Mouse (Mus musculus): ENCODE measurements at regions not wholly inside any gene's neighbourhood (a gene's known extent, or its start where the extent isn't known, plus 50 kb on each side); places are given as distances from the start of the nearest gene placed in this dataset.

GRCm38 (mm10) chr1:42628800-42629199 lies 66.8 kb upstream of the Pou3f3 start:
- peak overlapping the region; percentile 56; the same call in 1 of the 2 replicates for H3K27ac ChIP-seq (replicated peaks)
- peaks cover 52% of the 10 kb centered on the region for H3K4me1 ChIP-seq (replicated peaks)
- no peak overlapping the region for H3K9ac ChIP-seq
- H3K4me3 ChIP-seq = no peak overlapping the region
- no peaks in the 10 kb centered on the region for H3K36me3 ChIP-seq
- ATAC-seq (ENCODE audit: low read depth) = peak; percentile 66
- WGBS = 13% methylated on average over 12 of the region's 12 CpGs
- H3K4me2 ChIP-seq = peak overlapping the region; percentile 18; the same call in 1 of the 2 replicates
- no peaks in the 10 kb centered on the region for H3K9me3 ChIP-seq
- no peaks in the 10 kb centered on the region for H3K27me3 ChIP-seq

GRCm38 (mm10) chr1:42629465-42630261 lies 65.9 kb upstream of the Pou3f3 start:
- Histone ChIP-seq H3K9ac (no peak overlapping the region), H3K4me1 (replicated peaks) (peaks cover 49% of the 10 kb centered on the region), H3K4me2 (peak overlapping the region; percentile 40), H3K36me3 (no peaks in the 10 kb centered on the region), H3K27me3 (no peaks in the 10 kb centered on the region), H3K9me3 (no peaks in the 10 kb centered on the region), H3K4me3 (no peak overlapping the region), H3K27ac (replicated peaks) (peak overlapping the region; percentile 61)
- 12% methylated on average over 14 of the region's 14 CpGs for WGBS
- ATAC-seq (ENCODE audit: low read depth) = peak; percentile 70

GRCm38 (mm10) chr1:42632286-42632685 lies 63.3 kb upstream of the Pou3f3 start:
- Histone ChIP-seq H3K4me2 (no peak overlapping the region), H3K4me1 (replicated peaks) (peaks cover 36% of the 10 kb centered on the region), H3K4me3 (no peak overlapping the region), H3K9me3 (no peaks in the 10 kb centered on the region), H3K27ac (replicated peaks) (no peak overlapping the region), H3K36me3 (no peaks in the 10 kb centered on the region), H3K9ac (no peak overlapping the region), H3K27me3 (no peaks in the 10 kb centered on the region)
- no peak for ATAC-seq (ENCODE audit: low read depth)

- Histone ChIP-seq H3K9me3 (no peaks in the 10 kb centered on the region), H3K27ac (replicated peaks) (no peak overlapping the region), H3K4me2 (no peak overlapping the region), H3K4me1 (replicated peaks) (peaks cover 11% of the 10 kb centered on the region), H3K4me3 (no peak overlapping the region), H3K27me3 (no peaks in the 10 kb centered on the region), H3K36me3 (no peaks in the 10 kb centered on the region), H3K9ac (no peak overlapping the region)
- ATAC-seq (ENCODE audit: low read depth) = peak; percentile 27; the same call in 1 of the 2 replicates
- 36% methylated on average over 5 of the region's 5 CpGs for WGBS
Measured at GRCm38 (mm10) chr1:42636558-42636957, 59.0 kb upstream of the Pou3f3 start.

Data from neural tube, embryonic 13.5 days (tissue).